In genomic region chr14:57975656-57976055, GRCm38 (mm10) we compare ENCODE assay signal across 25 mouse cellular contexts. TPM values are rescaled to one million over a fixed set of nuclear protein-coding genes. Genes with fewer than 3 reads are reported as not detected.
DNase-seq lines count a peak whose midpoint lies in the region; ATAC-seq and TF ChIP-seq lines count a peak whose summit lies in the region.
"Had no signal": no experiment of that assay in that cellular context is flagged by ENCODE, and none has a peak within 500 bp of the region (broad histone marks: within the 10 kb centered on the region; RNA-seq: fewer than 3 reads in every experiment).

No protein-coding gene starts in this region.

- TF ChIP-seq POLR2A in myocyte (IDR thresholded peaks at IDR 0.05; ENCODE audit: insufficient read length, low read depth), result no peak

- peaks cover 11% of the 10 kb centered on the region for H3K4me1 ChIP-seq in intestine, embryonic 14.5 days (replicated peaks; ENCODE audit: control insufficient read depth, insufficient read depth, low read length)
- no peaks in the 10 kb centered on the region for H3K4me1 ChIP-seq in intestine, postnatal 0 days (replicated peaks; ENCODE audit: control insufficient read depth, insufficient read depth, low read length)
- H3K4me1 ChIP-seq: forebrain, embryonic 13.5 days had no signal

- WGBS in intestine, embryonic 14.5 days, result 27% methylated on average over 6 of the region's 6 CpGs
- 56% methylated on average over 6 of the region's 6 CpGs for WGBS in intestine, postnatal 0 days

- ATAC-seq in intestine, embryonic 14.5 days (replicated peaks; ENCODE audit: low FRiP score, low TSS enrichment, low read depth), result peak; percentile 43; the same call in 1 of the 2 replicates
- ATAC-seq in intestine, postnatal 0 days, result no peak
- ATAC-seq: forebrain, embryonic 13.5 days; forebrain, embryonic 16.5 days; hindbrain, postnatal 0 days; inflammation-experienced regulatory T-cells, adult 6 months; Patski had no signal

- no peak overlapping the region for H3K27ac ChIP-seq in intestine, embryonic 14.5 days (ENCODE audit: low read depth)
- no peak overlapping the region for H3K27ac ChIP-seq in intestine, postnatal 0 days (ENCODE audit: low read depth, low read length)
- H3K27ac ChIP-seq: embryonic facial prominence, embryonic 15.5 days; forebrain, embryonic 13.5 days; heart, embryonic 13.5 days; hindbrain, embryonic 14.5 days; hindbrain, postnatal 0 days had no signal

- no peak overlapping the region for H3ac ChIP-seq in myocyte (ENCODE audit: control insufficient read depth, insufficient read length)

- H3K79me2 ChIP-seq in myocyte (ENCODE audit: control insufficient read depth, insufficient read depth), result peaks cover 34% of the 10 kb centered on the region

- no peak for DNase-seq in intestine, embryonic 14.5 days (ENCODE audit: low spot score)
- peak; percentile 62 for DNase-seq in 3T3-L1 (ENCODE audit: low read depth, low spot score)
- DNase-seq in NIH3T3 (ENCODE audit: low read depth), result peak; percentile 56
- no peak for DNase-seq in thymus, postnatal 14 days
- DNase-seq: adrenal gland, postnatal 10 days; adrenal gland, postnatal 36 days; cerebellum, adult 18-20 months; cerebellum, adult 9-10 months; cerebellum, postnatal 14 days; gastrocnemius, postnatal 14 days; heart, adult 18-20 months; heart, postnatal 14 days; heart, postnatal 4 days; kidney, adult 2 months had no signal

- H3K9me3 ChIP-seq in intestine, embryonic 14.5 days (ENCODE audit: control insufficient read depth, low read length), result no peaks in the 10 kb centered on the region
- H3K9me3 ChIP-seq in intestine, postnatal 0 days (ENCODE audit: control insufficient read depth), result no peaks in the 10 kb centered on the region
- H3K9me3 ChIP-seq: embryonic facial prominence, embryonic 15.5 days; forebrain, embryonic 13.5 days; heart, embryonic 13.5 days had no signal

- no peak overlapping the region for H3K9ac ChIP-seq in intestine, embryonic 14.5 days (ENCODE audit: low read length)
- H3K9ac ChIP-seq in intestine, postnatal 0 days (ENCODE audit: low read depth, low read length), result no peak overlapping the region
- H3K9ac ChIP-seq: embryonic facial prominence, embryonic 15.5 days; forebrain, embryonic 13.5 days; heart, embryonic 13.5 days; hindbrain, embryonic 14.5 days had no signal

- H3K36me3 ChIP-seq in intestine, embryonic 14.5 days (ENCODE audit: control insufficient read depth, insufficient read depth, low read length), result no peaks in the 10 kb centered on the region
- H3K36me3 ChIP-seq in intestine, postnatal 0 days (ENCODE audit: control insufficient read depth, insufficient read depth), result 0 out of 2 replicates have a peak, but pooled peaks cover 4% of the 10 kb centered on the region
- no peaks in the 10 kb centered on the region for H3K36me3 ChIP-seq in myocyte (ENCODE audit: control insufficient read depth, insufficient read depth)
- H3K36me3 ChIP-seq: embryonic facial prominence, embryonic 15.5 days had no signal

- no peak overlapping the region for H3K4me3 ChIP-seq in intestine, embryonic 14.5 days (ENCODE audit: low read depth, low read length)
- no peak overlapping the region for H3K4me3 ChIP-seq in intestine, postnatal 0 days (ENCODE audit: low read depth, low read length)
- no peak overlapping the region for H3K4me3 ChIP-seq in myocyte
- H3K4me3 ChIP-seq: embryonic facial prominence, embryonic 15.5 days; erythroblast, embryonic 14.5 days; forebrain, embryonic 13.5 days; heart, embryonic 13.5 days had no signal

- H3K27me3 ChIP-seq in intestine, embryonic 14.5 days (replicated peaks; ENCODE audit: control insufficient read depth, insufficient read depth, low read length), result no peaks in the 10 kb centered on the region
- H3K27me3 ChIP-seq in intestine, postnatal 0 days (replicated peaks; ENCODE audit: control insufficient read depth, insufficient read depth, low read length), result no peaks in the 10 kb centered on the region
- H3K27me3 ChIP-seq in myocyte (ENCODE audit: control insufficient read depth, insufficient read depth, insufficient read length), result no peaks in the 10 kb centered on the region
- H3K27me3 ChIP-seq: embryonic facial prominence, embryonic 15.5 days; forebrain, embryonic 13.5 days; heart, embryonic 13.5 days; Patski had no signal

- no peak for TF ChIP-seq CTCF in intestine, postnatal 0 days (IDR thresholded peaks at IDR 0.05; ENCODE audit: low read depth)

- H3K4me2 ChIP-seq in intestine, embryonic 14.5 days (ENCODE audit: low read length), result no peak overlapping the region
- no peak overlapping the region for H3K4me2 ChIP-seq in intestine, postnatal 0 days (replicated peaks; ENCODE audit: low read depth)
- H3K4me2 ChIP-seq in myocyte (ENCODE audit: low read depth), result peak overlapping the region; percentile 44
- H3K4me2 ChIP-seq: embryonic facial prominence, embryonic 15.5 days; forebrain, embryonic 13.5 days; heart, embryonic 13.5 days; hindbrain, embryonic 14.5 days had no signal

TF ChIP-seq in myocyte, 11 proteins besides CTCF, POLR2A, EP300 and RAD21:
- TF ChIP-seq REST (IDR thresholded peaks at IDR 0.05; ENCODE audit: insufficient read depth, insufficient read length) (no peak), MYOG (IDR thresholded peaks at IDR 0.05; ENCODE audit: control insufficient read depth in 1 of 3, insufficient read depth in 1 of 3, insufficient read length in 2 of 3, low read depth in 2 of 3) (no peak), MYOD1 (IDR thresholded peaks at IDR 0.05; ENCODE audit: control insufficient read depth in 1 of 3, insufficient read length in 2 of 3, low read depth in 2 of 3) (no peak), POLR2AphosphoS2 (IDR thresholded peaks at IDR 0.05; ENCODE audit: insufficient read length, low read depth) (no peak), SRF (IDR thresholded peaks at IDR 0.05; ENCODE audit: control insufficient read depth, insufficient read length, low read depth) (no peak), TCF3 (IDR thresholded peaks at IDR 0.05; ENCODE audit: insufficient read length, low read depth) (no peak), USF1 (IDR thresholded peaks at IDR 0.05; ENCODE audit: low read depth) (no peak), E2F4 (IDR thresholded peaks at IDR 0.05; ENCODE audit: insufficient read depth) (no peak), CEBPB (IDR thresholded peaks at IDR 0.05; ENCODE audit: insufficient read depth, poor library complexity, severe bottlenecking) (no peak), TCF12 (IDR thresholded peaks at IDR 0.05; ENCODE audit: insufficient read depth, poor library complexity, severe bottlenecking) (no peak), MAX (IDR thresholded peaks at IDR 0.05; ENCODE audit: low read depth) (no peak)

RNA-seq across cellular contexts. Expression of gene Micu2, which starts 23.4 kb away (rescaled TPM):
- polyA plus RNA-seq in intestine, embryonic 14.5 days (2014; fragmentation: Nextera tagmentation; extraction: Ambion mirVana), result 51.4 and 53.4 TPM in 2 replicates
- 66.5 and 70.0 TPM in 2 replicates for polyA plus RNA-seq in intestine, postnatal 0 days (2015; fragmentation: Nextera tagmentation; extraction: Ambion mirVana)
- polyA plus RNA-seq in myocyte (2012; fragmentation: generic; extraction: Trizol), result 48.2 TPM

Comparison
In these comparisons a context has a peak if more than half of its experiments do, and no peak if none do; other contexts are left out.
1. DNase-seq: peak in 3T3-L1 (single experiment) and NIH3T3 (single experiment); none in intestine, embryonic 14.5 days (single experiment) and thymus, postnatal 14 days (single experiment).